Mouse (Mus musculus): Measurements from ENCODE around the gene Robo1.

- TF ChIP-seq CTCF (IDR thresholded peaks at IDR 0.05; ENCODE audit: insufficient read depth, low read depth, low read length) (no peak), POLR2A (IDR thresholded peaks at IDR 0.05; ENCODE audit: insufficient read depth, low read depth, low read length) (no peak)
These were observed 492.1 kb downstream of the Robo1 start for GRCm38 (mm10) chr16:72800121-72800749.
